Mouse (Mus musculus) midbrain, embryonic 12.5 days (tissue): ENCODE results near the gene Tet3. TPM values are rescaled to one million over a fixed set of nuclear protein-coding genes. Genes with fewer than 3 reads are reported as not detected.

Source experiments
- ATAC-seq: fragments of 200-750 bp; cut with Nextera tagmentation; 2 replicates; pipeline ENCODE4 v1.8.0; 2017; ENCODE audit warnings: low read depth, moderate TSS enrichment, moderate library complexity; ENCODE audit not compliant: low FRiP score
- H3K27ac ChIP-seq: fragments of 300-500 bp; sonication (generic); replicated peaks from 2 replicates; pipeline ENCODE4 v1.5.1; 2016; ENCODE audit warnings: mild to moderate bottlenecking
- H3K27me3 ChIP-seq: fragments of 300-500 bp; sonication (generic); 2 replicates; pipeline ENCODE4 v1.6.1; 2016; ENCODE audit warnings: mild to moderate bottlenecking
- H3K36me3 ChIP-seq: fragments of 300-500 bp; sonication (generic); 2 replicates; pipeline ENCODE4 v1.6.1; 2016
- H3K4me1 ChIP-seq: fragments of 300-500 bp; sonication (generic); 2 replicates; pipeline ENCODE4 v1.6.1; 2016
- H3K4me2 ChIP-seq: fragments of 300-500 bp; sonication (generic); replicated peaks from 2 replicates; pipeline ENCODE4 v1.6.1; 2016; ENCODE audit warnings: mild to moderate bottlenecking, moderate library complexity
- H3K4me3 ChIP-seq: fragments of 300-500 bp; sonication (generic); 2 replicates; pipeline ENCODE4 v1.5.1; 2016; ENCODE audit warnings: mild to moderate bottlenecking
- H3K9ac ChIP-seq: fragments of 300-500 bp; sonication (generic); replicated peaks from 2 replicates; pipeline ENCODE4 v1.6.1; 2016; ENCODE audit warnings: mild to moderate bottlenecking, moderate library complexity
- H3K9me3 ChIP-seq: fragments of 300-500 bp; sonication (generic); 2 replicates; pipeline ENCODE4 v1.6.1; 2016; ENCODE audit warnings: mild to moderate bottlenecking
- WGBS: fragments of 180-500 bp; shearing (Covaris S2); methylation state at CpG from one replicate; pipeline ENCODE4 v1.1.7; 2016; 5-methylcytosine and 5-hydroxymethylcytosine counted together
- polyA plus RNA-seq: library from polyadenylated mRNA; unstranded; fragments of >200 nt; fragmentation: Nextera tagmentation; extraction: Ambion mirVana; gene quantifications from 2 replicates; pipeline ENCODE4 v1.2.1, GENCODE M21; 2016

Gene Tet3
- polyA plus RNA-seq, 1 experiment from 2014 or later = 65.0 TPM

GRCm38 (mm10) chr6:83408510-83408909 lies 50.4 kb downstream of the Tet3 start:
- WGBS = 94% methylated on average over 9 of the region's 9 CpGs
- ATAC-seq = no peak
- H3K4me2 ChIP-seq = no peak overlapping the region
- H3K4me3 ChIP-seq = no peak overlapping the region
- no peak overlapping the region for H3K9ac ChIP-seq
- no peaks in the 10 kb centered on the region for H3K9me3 ChIP-seq
- no peak overlapping the region for H3K27ac ChIP-seq
- peaks cover 38% of the 10 kb centered on the region for H3K4me1 ChIP-seq
- no peaks in the 10 kb centered on the region for H3K27me3 ChIP-seq
- H3K36me3 ChIP-seq = peaks cover 26% of the 10 kb centered on the region

GRCm38 (mm10) chr6:83405511-83406064 lies 53.3 kb downstream of the Tet3 start:
- H3K4me3 ChIP-seq = no peak overlapping the region
- H3K9ac ChIP-seq = no peak overlapping the region
- no peak overlapping the region for H3K27ac ChIP-seq
- 87% methylated on average over 7 of the region's 7 CpGs for WGBS
- ATAC-seq = no peak
- peaks cover 55% of the 10 kb centered on the region for H3K36me3 ChIP-seq
- no peak overlapping the region for H3K4me2 ChIP-seq
- H3K9me3 ChIP-seq = no peaks in the 10 kb centered on the region
- H3K27me3 ChIP-seq = no peaks in the 10 kb centered on the region
- peaks cover 9% of the 10 kb centered on the region for H3K4me1 ChIP-seq

GRCm38 (mm10) chr6:83404571-83404970 lies 54.3 kb downstream of the Tet3 start:
- no peaks in the 10 kb centered on the region for H3K9me3 ChIP-seq
- no peak for ATAC-seq
- no peaks in the 10 kb centered on the region for H3K4me1 ChIP-seq
- H3K27me3 ChIP-seq = no peaks in the 10 kb centered on the region
- no peak overlapping the region for H3K9ac ChIP-seq
- no peak overlapping the region for H3K4me2 ChIP-seq
- H3K27ac ChIP-seq = no peak overlapping the region
- 96% methylated on average over 13 of the region's 13 CpGs for WGBS
- no peak overlapping the region for H3K4me3 ChIP-seq
- peaks cover 64% of the 10 kb centered on the region for H3K36me3 ChIP-seq

GRCm38 (mm10) chr6:83403481-83403880 lies 55.4 kb downstream of the Tet3 start:
- Histone ChIP-seq H3K4me1 (no peaks in the 10 kb centered on the region), H3K27me3 (no peaks in the 10 kb centered on the region), H3K27ac (no peak overlapping the region), H3K4me2 (no peak overlapping the region), H3K36me3 (peaks cover 75% of the 10 kb centered on the region), H3K9ac (no peak overlapping the region), H3K4me3 (no peak overlapping the region), H3K9me3 (no peaks in the 10 kb centered on the region)
- ATAC-seq = no peak
- 87% methylated on average over 8 of the region's 8 CpGs for WGBS

- H3K9ac ChIP-seq = no peak overlapping the region
- no peaks in the 10 kb centered on the region for H3K4me1 ChIP-seq
- WGBS = 88% methylated on average over 3 of the region's 3 CpGs
- H3K27me3 ChIP-seq = no peaks in the 10 kb centered on the region
- no peaks in the 10 kb centered on the region for H3K9me3 ChIP-seq
- no peak overlapping the region for H3K27ac ChIP-seq
- no peak for ATAC-seq
- H3K4me2 ChIP-seq = no peak overlapping the region
- H3K4me3 ChIP-seq = no peak overlapping the region
- peaks cover 94% of the 10 kb centered on the region for H3K36me3 ChIP-seq
Observed at GRCm38 (mm10) chr6:83399790-83400189, 59.1 kb downstream of the Tet3 start.

GRCm38 (mm10) chr6:83397728-83398127 lies 61.2 kb downstream of the Tet3 start:
- H3K4me2 ChIP-seq = no peak overlapping the region
- H3K9ac ChIP-seq = no peak overlapping the region
- peaks cover 90% of the 10 kb centered on the region for H3K36me3 ChIP-seq
- no peak for ATAC-seq
- H3K27me3 ChIP-seq = no peaks in the 10 kb centered on the region
- no peak overlapping the region for H3K27ac ChIP-seq
- H3K4me1 ChIP-seq = no peaks in the 10 kb centered on the region
- H3K9me3 ChIP-seq = no peaks in the 10 kb centered on the region
- 92% methylated on average over 8 of the region's 8 CpGs for WGBS
- no peak overlapping the region for H3K4me3 ChIP-seq

GRCm38 (mm10) chr6:83396711-83397110 lies 62.2 kb downstream of the Tet3 start:
- Histone ChIP-seq H3K27me3 (no peaks in the 10 kb centered on the region), H3K4me3 (no peak overlapping the region), H3K4me2 (no peak overlapping the region), H3K36me3 (peaks cover 88% of the 10 kb centered on the region), H3K4me1 (no peaks in the 10 kb centered on the region), H3K27ac (no peak overlapping the region), H3K9ac (no peak overlapping the region), H3K9me3 (no peaks in the 10 kb centered on the region)
- 91% methylated on average over 2 of the region's 2 CpGs for WGBS
- ATAC-seq = no peak

- Histone ChIP-seq H3K4me1 (no peaks in the 10 kb centered on the region), H3K4me3 (no peak overlapping the region), H3K9me3 (no peaks in the 10 kb centered on the region), H3K4me2 (no peak overlapping the region), H3K27ac (no peak overlapping the region), H3K9ac (no peak overlapping the region), H3K36me3 (peaks cover 84% of the 10 kb centered on the region), H3K27me3 (no peaks in the 10 kb centered on the region)
- 96% methylated on average over 15 of the region's 15 CpGs for WGBS
- ATAC-seq = no peak
Observed at GRCm38 (mm10) chr6:83395544-83396229, 63.2 kb downstream of the Tet3 start.

GRCm38 (mm10) chr6:83394122-83394521 lies 64.8 kb downstream of the Tet3 start:
- no peak for ATAC-seq
- no peaks in the 10 kb centered on the region for H3K9me3 ChIP-seq

GRCm38 (mm10) chr6:83392166-83392780 lies 66.6 kb downstream of the Tet3 start:
- 96% methylated on average over 8 of the region's 8 CpGs for WGBS

More at GRCm38 (mm10) chr6:83394122-83394521, 64.8 kb downstream of the Tet3 start:
- no peaks in the 10 kb centered on the region for H3K27me3 ChIP-seq
- no peaks in the 10 kb centered on the region for H3K4me1 ChIP-seq
- no peak overlapping the region for H3K4me3 ChIP-seq
- H3K4me2 ChIP-seq = no peak overlapping the region
- H3K27ac ChIP-seq = no peak overlapping the region
- peaks cover 70% of the 10 kb centered on the region for H3K36me3 ChIP-seq
- no peak overlapping the region for H3K9ac ChIP-seq
- 94% methylated on average over 4 of the region's 4 CpGs for WGBS

GRCm38 (mm10) chr6:83385569-83386090 lies 73.3 kb downstream of the Tet3 start:
- no peak overlapping the region for H3K9ac ChIP-seq
- WGBS = 96% methylated on average over 9 of the region's 9 CpGs

More at GRCm38 (mm10) chr6:83392166-83392780, 66.6 kb downstream of the Tet3 start:
- H3K27ac ChIP-seq = no peak overlapping the region
- no peaks in the 10 kb centered on the region for H3K27me3 ChIP-seq
- H3K36me3 ChIP-seq = peaks cover 55% of the 10 kb centered on the region
- H3K9me3 ChIP-seq = no peaks in the 10 kb centered on the region
- no peaks in the 10 kb centered on the region for H3K4me1 ChIP-seq
- no peak overlapping the region for H3K4me3 ChIP-seq
- no peak for ATAC-seq
- no peak overlapping the region for H3K4me2 ChIP-seq
- H3K9ac ChIP-seq = no peak overlapping the region

More at GRCm38 (mm10) chr6:83385569-83386090, 73.3 kb downstream of the Tet3 start:
- H3K27me3 ChIP-seq = no peaks in the 10 kb centered on the region
- no peak overlapping the region for H3K4me3 ChIP-seq
- no peaks in the 10 kb centered on the region for H3K4me1 ChIP-seq
- no peak for ATAC-seq
- no peak overlapping the region for H3K4me2 ChIP-seq
- no peak overlapping the region for H3K27ac ChIP-seq
- H3K36me3 ChIP-seq = peaks cover 46% of the 10 kb centered on the region
- no peaks in the 10 kb centered on the region for H3K9me3 ChIP-seq
